Mouse (Mus musculus) skeletal muscle tissue, postnatal 0 days (tissue): ENCODE data around the gene Rhox7b. TPM values are rescaled to one million over a fixed set of nuclear protein-coding genes. Genes with fewer than 3 reads are reported as not detected.

Experiments
- polyA plus RNA-seq: library from polyadenylated mRNA; unstranded; fragments of >200 nt; fragmentation: Nextera tagmentation; extraction: Ambion mirVana; gene quantifications from 2 replicates; pipeline ENCODE4 v1.2.1, GENCODE M21; 2015

Rhox7b gene
- polyA plus RNA-seq = not detected in 2 replicates

DNA sequence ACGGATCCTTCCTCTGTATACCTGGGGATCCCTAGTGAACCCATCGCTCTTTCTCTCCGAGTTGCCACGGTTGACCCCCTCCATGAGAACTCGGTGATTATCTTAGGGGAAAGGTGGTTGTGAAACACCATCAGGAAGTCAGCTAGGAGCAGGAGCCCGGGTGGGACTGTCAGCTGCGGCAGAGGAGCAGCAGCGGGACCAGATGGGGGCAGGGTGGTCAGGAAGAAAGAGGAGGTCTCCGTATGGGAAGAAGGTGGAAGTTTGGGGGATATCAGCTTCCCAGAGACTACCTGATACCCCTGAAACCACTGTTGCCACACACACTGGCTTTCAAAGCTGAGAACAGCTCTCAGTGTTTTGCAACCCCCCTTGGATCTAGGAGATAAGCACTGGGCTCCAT lies at the start of gene Rhox7b:
Rhox7b (minus strand) TSS at position 101 of the 400 bp plus-strand sequence.

DNA sequence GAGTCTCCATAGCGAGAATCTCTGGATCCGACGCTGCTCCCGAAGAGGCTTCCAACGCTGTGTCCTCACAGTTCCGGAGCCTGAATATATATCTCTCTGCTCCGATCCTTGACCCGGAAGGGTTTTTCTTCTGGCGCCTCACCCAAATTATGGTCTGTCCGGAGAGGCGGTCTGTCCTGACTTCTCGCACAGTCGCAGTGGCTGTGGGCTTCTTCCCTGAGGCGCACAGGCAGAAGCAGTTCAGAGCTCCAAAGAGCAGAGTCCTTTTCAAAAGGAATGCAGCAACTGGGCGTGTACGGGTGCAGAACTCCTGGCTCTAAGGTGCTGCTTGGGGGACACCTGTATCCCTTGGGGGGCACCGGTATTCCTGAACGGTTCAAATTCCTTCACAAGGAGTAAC lies 4.6 kb upstream of the Rhox7b start, which contains the start of gene Rhox9:
Rhox9 (minus strand) TSS at position 101 of the 400 bp plus-strand sequence.

DNA sequence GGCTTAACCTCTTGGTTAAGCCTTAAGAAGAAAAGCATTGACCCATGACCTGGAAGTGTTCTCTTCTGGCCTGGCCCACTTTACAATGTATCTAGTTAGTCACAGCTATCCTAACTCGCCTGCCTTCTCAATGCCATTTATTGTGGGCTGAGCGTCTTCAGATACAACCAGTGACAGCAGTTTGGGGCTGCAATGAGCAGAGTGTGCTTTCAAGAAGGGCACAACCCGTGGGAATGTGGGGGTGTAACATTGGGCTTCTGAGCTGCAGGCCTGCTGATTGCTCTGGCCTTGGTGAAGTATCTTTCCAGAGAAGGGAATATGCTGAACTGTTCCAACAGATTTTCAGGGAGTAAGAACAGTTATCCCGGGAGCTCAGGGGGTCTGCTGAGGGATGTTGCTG lies 18.2 kb downstream of the Rhox7b start, which contains the start of gene Rhox8:
Rhox8 (minus strand) TSS at position 101 of the 400 bp plus-strand sequence.

Other genes with a start within 250 kb of the Rhox7b start
- gene Rhox4g, start 245.9 kb downstream of the Rhox7b start, polyA plus RNA-seq = not detected in 2 replicates
- gene Rhox3h, start 228.5 kb downstream of the Rhox7b start, polyA plus RNA-seq = 0.16 TPM in 1 of 2 replicates, not detected in the other
- gene Rhox2h, start 224.0 kb downstream of the Rhox7b start, polyA plus RNA-seq = not detected in 2 replicates
- gene Rhox5, start 92.4 kb downstream of the Rhox7b start, polyA plus RNA-seq = 0.24 TPM in 2 replicates
- gene Rhox6, start 70.3 kb downstream of the Rhox7b start, polyA plus RNA-seq = not detected in 2 replicates
- not detected in 2 replicates for gene Rhox7a, start 65.5 kb downstream of the Rhox7b start, polyA plus RNA-seq
- not detected in 2 replicates for gene Rhox8, start 18.3 kb downstream of the Rhox7b start, polyA plus RNA-seq
- gene Rhox9, start 4.5 kb upstream of the Rhox7b start, polyA plus RNA-seq = not detected in 2 replicates
- gene Btg1-ps1, start 121.6 kb upstream of the Rhox7b start, polyA plus RNA-seq = not detected in 2 replicates
- gene Btg1-ps2, start 145.9 kb upstream of the Rhox7b start, polyA plus RNA-seq = not detected in 2 replicates
- gene Rhox10, start 169.2 kb upstream of the Rhox7b start, polyA plus RNA-seq = not detected in 2 replicates
- gene Rhox11, start 187.9 kb upstream of the Rhox7b start, polyA plus RNA-seq = not detected in 2 replicates
- gene Rhox12, start 213.7 kb upstream of the Rhox7b start, polyA plus RNA-seq = not detected in 2 replicates
- not detected in 2 replicates for gene Rhox13, start 224.0 kb upstream of the Rhox7b start, polyA plus RNA-seq